Mouse (Mus musculus) kidney, embryonic 14.5 days (tissue): ENCODE measurements around the gene Cnga4. TPM values are rescaled to one million over a fixed set of nuclear protein-coding genes. Genes with fewer than 3 reads are reported as not detected.
"Not testable (repeated sequence)": the region's sequence is repeated elsewhere in the genome, so short reads cannot be mapped to it uniquely, and the experiment has no call there.

Experiments
- ATAC-seq: fragments of 200-750 bp; cut with Nextera tagmentation; 2 replicates; pipeline ENCODE4 v1.8.0; 2017; ENCODE audit warnings: moderate number of reproducible peaks, mild to moderate bottlenecking, moderate TSS enrichment, moderate library complexity; ENCODE audit not compliant: low FRiP score, low TSS enrichment
- H3K27ac ChIP-seq: fragments of 300-500 bp; sonication (generic); 2 replicates; pipeline ENCODE4 v1.5.1; 2014; ENCODE audit warnings: low read depth, mild to moderate bottlenecking, low read length, moderate library complexity, mixed read lengths
- H3K27me3 ChIP-seq: fragments of 300-500 bp; sonication (generic); 2 replicates; pipeline ENCODE4 v1.6.1; 2014; ENCODE audit warnings: mild to moderate bottlenecking, low read length; ENCODE audit not compliant: control insufficient read depth, insufficient read depth
- H3K36me3 ChIP-seq: fragments of 300-500 bp; sonication (generic); 2 replicates; pipeline ENCODE4 v1.6.1; 2014; ENCODE audit warnings: low read length, mixed read lengths; ENCODE audit not compliant: control insufficient read depth, insufficient read depth
- H3K4me1 ChIP-seq: fragments of 300-500 bp; sonication (generic); 2 replicates; pipeline ENCODE4 v1.6.1; 2014; ENCODE audit warnings: low read length, mixed read lengths; ENCODE audit not compliant: control insufficient read depth, insufficient read depth
- H3K4me2 ChIP-seq: fragments of 300-500 bp; sonication (generic); replicated peaks from 2 replicates; pipeline ENCODE4 v1.6.1; 2014; ENCODE audit warnings: low read depth, mild to moderate bottlenecking, low read length
- H3K4me3 ChIP-seq: fragments of 300-500 bp; sonication (generic); 2 replicates; pipeline ENCODE4 v1.5.1; 2014; ENCODE audit warnings: mild to moderate bottlenecking, low read length
- H3K9ac ChIP-seq: fragments of 300-500 bp; sonication (generic); 2 replicates; pipeline ENCODE4 v1.6.1; 2014; ENCODE audit warnings: low read depth, mild to moderate bottlenecking, low read length, moderate library complexity
- H3K9me3 ChIP-seq: fragments of 300-500 bp; sonication (generic); 2 replicates; pipeline ENCODE4 v1.6.1; 2016; ENCODE audit warnings: low read length; ENCODE audit not compliant: control insufficient read depth
- WGBS: fragments of 180-500 bp; shearing (Covaris S2); extraction: QIAGEN DNeasy Blood & Tissue Kit; methylation state at CpG from one replicate; pipeline ENCODE4 v1.1.7; 2014; 5-methylcytosine and 5-hydroxymethylcytosine counted together
- polyA plus RNA-seq: library from polyadenylated mRNA; unstranded; fragments of >200 nt; fragmentation: Nextera tagmentation; extraction: Ambion mirVana; gene quantifications from 2 replicates; pipeline ENCODE4 v1.2.1, GENCODE M21; 2014

The Cnga4 gene
- polyA plus RNA-seq: not detected in 2 replicates

GRCm38 (mm10) chr7:105404268-105404667, at the start of gene Cnga4:
TSS of gene Cnga4 (plus strand) at chr7:105404568.
- ATAC-seq: no peak
- 66% methylated on average over 5 of the region's 5 CpGs for WGBS
- Histone ChIP-seq H3K4me2 (no peak within 1 kb of the TSS), H3K27ac (no peak within 1 kb of the TSS), H3K9ac (no peak within 1 kb of the TSS), H3K36me3 (no peaks in the 10 kb centered on the region), H3K4me1 (no peaks in the 10 kb centered on the region), H3K9me3 (no peaks in the 10 kb centered on the region), H3K4me3 (no peak within 1 kb of the TSS), H3K27me3 (no peaks in the 10 kb centered on the region)

- not testable (repeated sequence) for H3K4me2 ChIP-seq, ATAC-seq, H3K27ac ChIP-seq, H3K9ac ChIP-seq, H3K27me3 ChIP-seq, H3K9me3 ChIP-seq, H3K4me3 ChIP-seq, H3K36me3 ChIP-seq, H3K4me1 ChIP-seq
- WGBS: no CpG with 5 or more reads among the region's 5 CpGs
Observed at GRCm38 (mm10) chr7:105356064-105356463, 48.3 kb upstream of the Cnga4 start.

GRCm38 (mm10) chr7:105356487-105356886, 47.9 kb upstream of the Cnga4 start:
- not testable (repeated sequence) for H3K4me2 ChIP-seq, H3K9me3 ChIP-seq, H3K4me1 ChIP-seq, ATAC-seq, H3K27ac ChIP-seq, H3K36me3 ChIP-seq, H3K9ac ChIP-seq, H3K4me3 ChIP-seq, H3K27me3 ChIP-seq
- 97% methylated on average over 1 of the region's 2 CpGs for WGBS

- ATAC-seq: no peak
- Histone ChIP-seq H3K9me3 (no peaks in the 10 kb centered on the region), H3K27me3 (no peaks in the 10 kb centered on the region), H3K9ac (no peak overlapping the region), H3K27ac (no peak overlapping the region), H3K4me3 (no peak overlapping the region), H3K36me3 (no peaks in the 10 kb centered on the region), H3K4me1 (no peaks in the 10 kb centered on the region), H3K4me2 (no peak overlapping the region)
- 81% methylated on average over 2 of the region's 2 CpGs for whole genome bisulfite sequencing
Observed at GRCm38 (mm10) chr7:105361713-105362112, 42.7 kb upstream of the Cnga4 start.

GRCm38 (mm10) chr7:105367268-105367667, 37.1 kb upstream of the Cnga4 start:
- no peak overlapping the region for H3K4me2 ChIP-seq
- no peak overlapping the region for H3K9ac ChIP-seq
- H3K36me3 ChIP-seq: 0 out of 2 replicates have a peak, but pooled peaks cover 2% of the 10 kb centered on the region
- no peak overlapping the region for H3K4me3 ChIP-seq
- no peaks in the 10 kb centered on the region for H3K27me3 ChIP-seq
- H3K9me3 ChIP-seq: no peaks in the 10 kb centered on the region
- no peak overlapping the region for H3K27ac ChIP-seq
- WGBS: 90% methylated on average over 5 of the region's 5 CpGs
- H3K4me1 ChIP-seq: no peaks in the 10 kb centered on the region
- no peak for ATAC-seq

- H3K9ac ChIP-seq: no peak within 1 kb of the TSS
- no peak within 1 kb of the TSS for H3K27ac ChIP-seq
- no peak within 1 kb of the TSS for H3K4me3 ChIP-seq
- H3K9me3 ChIP-seq: no peaks in the 10 kb centered on the region
- 83% methylated on average over 1 of the region's 1 CpGs for WGBS
- H3K27me3 ChIP-seq: no peaks in the 10 kb centered on the region
- peaks cover 5% of the 10 kb centered on the region; the same call in 1 of the 2 replicates for H3K36me3 ChIP-seq
- no peaks in the 10 kb centered on the region for H3K4me1 ChIP-seq
- no peak for ATAC-seq
- H3K4me2 ChIP-seq: no peak within 1 kb of the TSS
Observed at GRCm38 (mm10) chr7:105367930-105368329, 36.4 kb upstream of the Cnga4 start, which contains the start of gene Olfr692. TSS of gene Olfr692 (plus strand) at chr7:105368230.

GRCm38 (mm10) chr7:105368521-105368920, 35.8 kb upstream of the Cnga4 start:
- ATAC-seq: no peak
- 93% methylated on average over 4 of the region's 4 CpGs for WGBS
- Histone ChIP-seq H3K4me3 (no peak overlapping the region), H3K27me3 (no peaks in the 10 kb centered on the region), H3K9ac (no peak overlapping the region), H3K27ac (no peak overlapping the region), H3K4me1 (no peaks in the 10 kb centered on the region), H3K36me3 (peaks cover 7% of the 10 kb centered on the region; the same call in 1 of the 2 replicates), H3K9me3 (no peaks in the 10 kb centered on the region), H3K4me2 (no peak overlapping the region)

- ATAC-seq: no peak
- Histone ChIP-seq H3K27ac (no peak overlapping the region), H3K27me3 (no peaks in the 10 kb centered on the region), H3K4me2 (no peak overlapping the region), H3K9ac (no peak overlapping the region), H3K36me3 (peaks cover 26% of the 10 kb centered on the region), H3K9me3 (no peaks in the 10 kb centered on the region), H3K4me1 (no peaks in the 10 kb centered on the region), H3K4me3 (no peak overlapping the region)
- 81% methylated on average over 1 of the region's 1 CpGs for WGBS
Observed at GRCm38 (mm10) chr7:105372912-105373311, 31.5 kb upstream of the Cnga4 start.

GRCm38 (mm10) chr7:105373509-105373908, 30.9 kb upstream of the Cnga4 start:
- no peaks in the 10 kb centered on the region for H3K27me3 ChIP-seq
- no peaks in the 10 kb centered on the region for H3K9me3 ChIP-seq
- peaks cover 32% of the 10 kb centered on the region for H3K36me3 ChIP-seq

More at GRCm38 (mm10) chr7:105373509-105373908, 30.9 kb upstream of the Cnga4 start:
- no peak overlapping the region for H3K9ac ChIP-seq
- 95% methylated on average over 4 of the region's 4 CpGs for WGBS
- no peaks in the 10 kb centered on the region for H3K4me1 ChIP-seq
- H3K27ac ChIP-seq: no peak overlapping the region
- ATAC-seq: no peak
- H3K4me3 ChIP-seq: no peak overlapping the region
- H3K4me2 ChIP-seq: no peak overlapping the region
